Mouse (Mus musculus): ENCODE data around the gene Cyp4f40.

- TF ChIP-seq CTCF (IDR thresholded peaks at IDR 0.05; ENCODE audit: insufficient read depth, low read depth, low read length) (no peak), POLR2A (IDR thresholded peaks at IDR 0.05; ENCODE audit: insufficient read depth, low read depth, low read length) (no peak)
Measured at GRCm38 (mm10) chr17:32636341-32636740, 22.4 kb upstream of the Cyp4f40 start.
